Mouse (Mus musculus): ENCODE results near the gene Nup50. TPM values are rescaled to one million over a fixed set of nuclear protein-coding genes. Genes with fewer than 3 reads are reported as not detected.

The Nup50 gene
- polyA plus RNA-seq, 1 experiment from 2014 or later, result 22.4 TPM

DNA sequence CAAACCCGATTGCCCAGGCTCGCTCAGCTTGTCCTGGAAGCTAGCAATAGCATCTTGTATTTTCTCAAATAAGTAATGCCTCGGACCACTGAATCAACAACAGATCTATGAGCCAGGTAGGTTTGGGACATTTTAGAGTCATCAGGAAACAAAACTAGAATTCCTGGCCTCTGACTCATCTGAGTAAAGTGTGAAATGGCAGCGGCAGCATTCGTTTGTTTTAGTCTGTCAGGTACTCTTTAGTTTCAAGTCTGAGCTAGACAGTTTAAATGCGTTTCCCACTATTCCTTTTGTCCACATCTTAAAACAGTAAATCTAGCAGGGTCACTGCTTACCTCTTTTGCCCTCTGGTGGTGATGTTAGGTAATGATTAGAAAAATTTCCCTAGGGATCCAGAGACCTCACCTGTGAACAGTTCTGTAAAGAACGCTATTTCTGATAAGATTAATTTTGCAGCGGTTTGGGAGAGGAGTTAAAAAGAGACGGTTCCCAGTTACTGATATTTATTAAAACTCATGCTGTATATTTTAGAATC, 1.6 kb downstream of the Nup50 start:
- WGBS, result 10% methylated on average over 9 of the region's 9 CpGs
- H3K27ac ChIP-seq, result no peak overlapping the region
- peak; percentile 79 for TF ChIP-seq CTCF (IDR thresholded peaks at IDR 0.05; ENCODE audit: low read depth)

DNA sequence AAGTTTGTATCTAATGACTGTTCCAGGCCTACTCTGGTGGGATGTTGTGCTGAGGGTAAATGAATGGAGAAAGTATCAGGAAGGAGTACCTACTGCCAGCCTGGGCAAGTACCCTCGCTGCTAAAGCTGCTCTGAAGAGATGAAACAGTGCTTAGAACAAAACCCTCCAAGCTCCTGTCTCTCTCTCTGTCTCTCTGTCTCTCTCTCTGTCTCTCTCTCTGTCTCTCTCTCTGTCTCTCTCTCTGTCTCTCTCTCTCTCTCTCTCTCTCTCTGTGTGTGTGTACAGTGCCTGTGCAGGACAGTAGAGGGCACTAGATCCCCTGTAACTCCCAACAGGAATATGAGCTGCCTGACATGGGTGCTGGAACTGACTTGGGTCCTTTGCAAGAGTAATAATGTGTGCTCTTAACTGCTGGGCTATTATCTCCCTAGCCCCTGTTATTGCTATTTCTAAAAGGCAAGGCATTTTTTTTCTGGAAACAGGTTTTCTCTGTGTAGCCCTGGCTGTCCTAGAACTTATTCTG, 2.3 kb downstream of the Nup50 start:
- whole genome bisulfite sequencing, result 68% methylated on average over 1 of the region's 1 CpGs
- no peak for ATAC-seq (replicated peaks; ENCODE audit: low FRiP score, low read depth)
- 0 out of 2 replicates have a peak, but pooled peaks cover 9% of the 10 kb centered on the region for H3K4me1 ChIP-seq (replicated peaks; ENCODE audit: insufficient read depth, low read length)

More for the DNA sequence above, 1.6 kb downstream of the Nup50 start:
- Histone ChIP-seq H3K27me3 (ENCODE audit: insufficient read depth, low read length) (no peaks in the 10 kb centered on the region), H3K9me3 (replicated peaks; ENCODE audit: low read length) (no peaks in the 10 kb centered on the region), H3K36me3 (ENCODE audit: insufficient read depth, low read length) (peaks cover 22% of the 10 kb centered on the region), H3K4me3 (replicated peaks; ENCODE audit: low read depth, low read length) (peak overlapping the region; percentile 82), H3K9ac (ENCODE audit: low read depth, low read length) (peak overlapping the region; percentile 96; the same call in 1 of the 2 replicates), H3K4me2 (ENCODE audit: low read length) (peak overlapping the region; percentile 73), H3K4me1 (replicated peaks; ENCODE audit: insufficient read depth, low read length) (0 out of 2 replicates have a peak, but pooled peaks cover 9% of the 10 kb centered on the region)
- ATAC-seq (replicated peaks; ENCODE audit: low FRiP score, low read depth) (no peak), DNase-seq (ENCODE audit: low spot score) (peak; percentile 85)

GRCm38 (mm10) chr15:84932351-84932750, 9.1 kb downstream of the Nup50 start:
- no peak overlapping the region for H3K4me3 ChIP-seq (replicated peaks; ENCODE audit: low read depth, low read length)
- no peaks in the 10 kb centered on the region for H3K4me1 ChIP-seq (replicated peaks; ENCODE audit: insufficient read depth, low read length)
- 35% methylated on average over 5 of the region's 5 CpGs for WGBS
- no peak overlapping the region for H3K27ac ChIP-seq
- H3K27me3 ChIP-seq (ENCODE audit: insufficient read depth, low read length), result no peaks in the 10 kb centered on the region
- no peak overlapping the region for H3K9ac ChIP-seq (ENCODE audit: low read depth, low read length)
- H3K9me3 ChIP-seq (replicated peaks; ENCODE audit: low read length), result no peaks in the 10 kb centered on the region
- no peak overlapping the region for H3K4me2 ChIP-seq (ENCODE audit: low read length)
- H3K36me3 ChIP-seq (ENCODE audit: insufficient read depth, low read length), result peaks cover 86% of the 10 kb centered on the region
- TF ChIP-seq CTCF (IDR thresholded peaks at IDR 0.05; ENCODE audit: low read depth), result no peak
- ATAC-seq (replicated peaks; ENCODE audit: low FRiP score, low read depth) (no peak), DNase-seq (ENCODE audit: low spot score) (peak; percentile 42)

More for the DNA sequence above, 2.3 kb downstream of the Nup50 start:
- no peaks in the 10 kb centered on the region for H3K9me3 ChIP-seq (replicated peaks; ENCODE audit: low read length)
- peaks cover 29% of the 10 kb centered on the region for H3K36me3 ChIP-seq (ENCODE audit: insufficient read depth, low read length)
- no peak overlapping the region for H3K4me2 ChIP-seq (ENCODE audit: low read length)
- no peak overlapping the region for H3K27ac ChIP-seq
- H3K27me3 ChIP-seq (ENCODE audit: insufficient read depth, low read length), result no peaks in the 10 kb centered on the region
- no peak overlapping the region for H3K4me3 ChIP-seq (replicated peaks; ENCODE audit: low read depth, low read length)
- no peak overlapping the region for H3K9ac ChIP-seq (ENCODE audit: low read depth, low read length)
- peak; percentile 56 for TF ChIP-seq CTCF (IDR thresholded peaks at IDR 0.05; ENCODE audit: low read depth)
- DNase-seq (ENCODE audit: low spot score), result peak; percentile 32

GRCm38 (mm10) chr15:84934901-84935300, 11.7 kb downstream of the Nup50 start:
- Histone ChIP-seq H3K27ac (no peak overlapping the region), H3K36me3 (ENCODE audit: insufficient read depth, low read length) (peaks cover 91% of the 10 kb centered on the region), H3K4me2 (ENCODE audit: low read length) (no peak overlapping the region), H3K27me3 (ENCODE audit: insufficient read depth, low read length) (no peaks in the 10 kb centered on the region), H3K4me3 (replicated peaks; ENCODE audit: low read depth, low read length) (no peak overlapping the region), H3K9ac (ENCODE audit: low read depth, low read length) (no peak overlapping the region), H3K9me3 (replicated peaks; ENCODE audit: low read length) (no peaks in the 10 kb centered on the region), H3K4me1 (replicated peaks; ENCODE audit: insufficient read depth, low read length) (no peaks in the 10 kb centered on the region)
- 88% methylated on average over 16 of the region's 16 CpGs for WGBS
- ATAC-seq (replicated peaks; ENCODE audit: low FRiP score, low read depth) (no peak), DNase-seq (ENCODE audit: low spot score) (no peak)
- TF ChIP-seq CTCF (IDR thresholded peaks at IDR 0.05; ENCODE audit: low read depth), result no peak

- no peak overlapping the region for H3K4me3 ChIP-seq (replicated peaks; ENCODE audit: low read depth, low read length)
- H3K9ac ChIP-seq (ENCODE audit: low read depth, low read length), result no peak overlapping the region
- H3K27ac ChIP-seq, result no peak overlapping the region
- ATAC-seq (replicated peaks; ENCODE audit: low FRiP score, low read depth) (peak; percentile 83), DNase-seq (ENCODE audit: low spot score) (peak; percentile 67)
- H3K4me2 ChIP-seq (ENCODE audit: low read length), result no peak overlapping the region
- no peaks in the 10 kb centered on the region for H3K27me3 ChIP-seq (ENCODE audit: insufficient read depth, low read length)
- H3K9me3 ChIP-seq (replicated peaks; ENCODE audit: low read length), result no peaks in the 10 kb centered on the region
- no peaks in the 10 kb centered on the region for H3K4me1 ChIP-seq (replicated peaks; ENCODE audit: insufficient read depth, low read length)
- 35% methylated on average over 12 of the region's 12 CpGs for WGBS
- H3K36me3 ChIP-seq (ENCODE audit: insufficient read depth, low read length), result peaks cover 54% of the 10 kb centered on the region
- no peak for TF ChIP-seq CTCF (IDR thresholded peaks at IDR 0.05; ENCODE audit: low read depth)
Observed at GRCm38 (mm10) chr15:84940102-84940501, 16.9 kb downstream of the Nup50 start.

- H3K9me3 ChIP-seq (replicated peaks; ENCODE audit: low read length), result no peaks in the 10 kb centered on the region
- H3K27me3 ChIP-seq (ENCODE audit: insufficient read depth, low read length), result no peaks in the 10 kb centered on the region
- H3K36me3 ChIP-seq (ENCODE audit: insufficient read depth, low read length), result peaks cover 28% of the 10 kb centered on the region
- WGBS, result 70% methylated on average over 11 of the region's 11 CpGs
- H3K4me1 ChIP-seq (replicated peaks; ENCODE audit: insufficient read depth, low read length), result no peaks in the 10 kb centered on the region
- TF ChIP-seq CTCF (IDR thresholded peaks at IDR 0.05; ENCODE audit: low read depth), result no peak
- no peak overlapping the region for H3K27ac ChIP-seq
- H3K4me3 ChIP-seq (replicated peaks; ENCODE audit: low read depth, low read length), result no peak overlapping the region
- ATAC-seq (replicated peaks; ENCODE audit: low FRiP score, low read depth), result no peak
- H3K9ac ChIP-seq (ENCODE audit: low read depth, low read length), result no peak overlapping the region
- no peak overlapping the region for H3K4me2 ChIP-seq (ENCODE audit: low read length)
- DNase-seq (ENCODE audit: low spot score), result no peak
Observed at GRCm38 (mm10) chr15:84942647-84943285, 19.6 kb downstream of the Nup50 start.

Data from kidney, postnatal 0 days (tissue).